Mouse (Mus musculus) heart, adult 2 months (tissue): Measurements from ENCODE around the gene Ephb2.

ENCODE experiments used
- CTCF ChIP-seq: fragments of 200-600 bp; IDR thresholded peaks from 2 replicates; pipeline ENCODE4 v1.8.1; 2022; ENCODE audit warnings: antibody characterized with exemption, mild to moderate bottlenecking, moderate library complexity
- EP300 ChIP-seq: fragments of 200-500 bp; IDR thresholded peaks from 2 replicates; pipeline ENCODE4 v1.6.1; 2011; ENCODE audit warnings: low read depth, low read length, control low read depth; ENCODE audit not compliant: insufficient read depth
- POLR2A ChIP-seq: fragments of 200-500 bp; IDR thresholded peaks from 2 replicates; pipeline ENCODE4 v1.6.1; 2011; ENCODE audit warnings: mild to moderate bottlenecking, low read depth, low read length, control low read depth; ENCODE audit not compliant: insufficient read depth

GRCm38 (mm10) chr4:136706696-136707095, 129.1 kb downstream of the Ephb2 start:
- TF ChIP-seq POLR2A, result no peak
- no peak for TF ChIP-seq EP300
- TF ChIP-seq CTCF, result no peak
